Mouse (Mus musculus): ENCODE results near the gene Sgip1.

- TF ChIP-seq CTCF (IDR thresholded peaks at IDR 0.05; ENCODE audit: borderline replicate concordance, control insufficient read depth, extremely low read depth, insufficient read depth, low read length, poor library complexity): no peak
- TF ChIP-seq POLR2A (IDR thresholded peaks at IDR 0.05; ENCODE audit: control insufficient read depth, extremely low read depth, insufficient read depth, low read length, poor library complexity): no peak
These were observed 265.9 kb downstream of the Sgip1 start for GRCm38 (mm10) chr4:103006943-103007418.
